Mouse (Mus musculus) retina, embryonic 14.5 days (tissue): ENCODE measurements around the gene Nr3c2.

Source experiments
- DNase-seq: peaks from one replicate; pipeline ENCODE4 v3.0.0-alpha.2; 2015; ENCODE audit warnings: low spot score

Gene Nr3c2

DNA sequence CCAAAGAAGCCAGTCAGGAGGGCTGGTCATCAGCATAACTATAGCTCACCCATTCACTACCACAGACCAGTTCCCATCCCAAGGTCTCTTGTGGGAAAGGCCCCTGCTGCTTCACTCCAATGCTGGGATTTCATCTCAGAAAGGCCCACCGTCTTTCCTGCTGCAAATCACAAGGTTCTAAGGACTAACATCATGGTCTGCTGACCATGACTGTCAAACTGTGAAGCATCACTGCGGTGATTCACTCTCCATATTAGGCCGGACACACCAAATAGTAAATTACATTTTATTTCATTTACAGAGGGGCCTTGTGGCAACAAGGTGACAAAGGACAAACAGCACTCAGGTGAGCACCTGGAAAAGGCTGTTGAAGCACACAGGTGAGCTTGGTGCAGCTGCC, 350.9 kb downstream of the Nr3c2 start:
- no peak for DNase-seq

DNA sequence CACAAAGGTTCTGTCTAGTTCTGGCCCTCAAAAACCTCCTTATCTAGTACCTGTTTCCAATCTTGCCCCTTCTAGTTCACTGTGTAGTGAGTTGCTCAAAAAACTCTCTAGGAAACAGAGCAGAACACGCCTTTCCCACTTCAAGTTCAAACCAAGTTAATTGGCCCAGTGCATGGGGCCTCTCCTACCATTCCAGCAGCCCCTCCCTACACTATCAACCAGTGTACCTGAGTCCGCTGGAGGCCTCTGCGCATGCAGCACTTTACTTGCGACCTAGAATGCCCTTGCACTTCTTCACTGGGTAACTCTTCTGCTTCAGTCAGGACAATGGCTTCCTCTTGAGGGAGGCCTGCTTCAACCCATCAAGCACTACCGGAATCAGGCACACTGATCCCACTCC, 351.9 kb downstream of the Nr3c2 start:
- no peak for DNase-seq

DNA sequence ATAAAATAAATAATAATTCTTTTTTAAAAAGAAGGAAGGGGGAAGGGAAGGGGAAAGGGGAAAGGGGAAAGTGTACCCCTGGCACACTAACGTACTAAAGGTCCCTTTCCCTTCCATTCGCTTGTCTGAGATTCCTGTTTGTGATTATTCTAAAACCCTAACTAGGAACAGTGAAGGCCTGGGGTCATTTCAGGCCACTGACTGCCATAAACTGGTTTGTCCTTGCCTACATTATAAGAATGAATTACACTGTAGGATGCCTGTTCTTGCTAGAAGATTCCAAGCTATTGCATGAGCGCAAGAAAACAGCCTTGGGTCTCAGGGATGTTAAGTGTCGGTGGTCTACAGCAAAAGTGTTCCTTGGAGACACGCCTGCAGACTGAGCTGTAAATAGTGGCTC, 355.2 kb downstream of the Nr3c2 start:
- no peak for DNase-seq

DNA sequence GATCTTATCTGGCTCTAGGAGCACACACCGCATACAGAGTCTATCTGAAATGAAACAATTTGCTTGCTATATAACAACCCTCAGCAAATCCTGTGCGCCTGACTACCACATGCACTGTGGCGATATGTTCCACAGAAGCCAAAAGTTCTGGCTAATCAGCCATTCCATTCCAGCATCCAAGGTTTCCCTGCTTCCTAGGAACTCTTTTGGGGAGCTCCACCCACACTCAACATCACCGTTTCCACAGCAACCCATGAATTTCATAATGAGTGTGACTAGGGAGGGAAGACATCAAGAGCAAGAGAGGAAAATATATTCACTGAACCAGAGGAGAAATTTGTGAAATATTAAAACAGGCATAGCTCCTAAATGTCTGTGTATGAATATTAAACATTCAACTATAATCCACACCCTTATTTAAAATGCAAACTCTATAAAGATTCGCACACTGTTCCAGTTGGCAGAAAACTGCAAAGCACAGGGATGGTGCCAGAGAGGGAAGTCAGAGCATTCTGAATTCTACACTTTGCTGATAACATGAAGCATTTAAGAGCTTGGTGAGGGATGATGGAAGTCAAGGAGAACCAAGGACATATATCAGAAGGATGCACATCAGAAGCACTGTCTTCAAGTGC, 357.3 kb downstream of the Nr3c2 start:
- no peak for DNase-seq

DNA sequence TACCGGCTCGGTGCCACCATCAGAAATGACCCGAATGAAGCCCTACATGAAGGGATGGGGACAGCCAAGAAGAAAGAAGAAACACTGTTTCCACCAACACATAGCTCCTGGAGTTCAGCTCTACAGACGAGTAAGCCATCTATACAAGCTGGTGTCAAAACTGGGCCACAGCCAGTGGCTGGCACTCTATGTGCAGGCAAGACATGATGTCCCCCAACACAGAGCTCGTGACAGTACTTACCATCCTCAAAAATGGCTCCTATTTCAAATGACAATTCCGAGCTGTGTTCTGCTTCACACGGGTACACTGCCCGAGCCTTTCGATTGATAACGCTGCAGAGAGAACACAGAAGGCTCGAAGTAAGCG, 357.8 kb downstream of the Nr3c2 start:
- no peak for DNase-seq

DNA sequence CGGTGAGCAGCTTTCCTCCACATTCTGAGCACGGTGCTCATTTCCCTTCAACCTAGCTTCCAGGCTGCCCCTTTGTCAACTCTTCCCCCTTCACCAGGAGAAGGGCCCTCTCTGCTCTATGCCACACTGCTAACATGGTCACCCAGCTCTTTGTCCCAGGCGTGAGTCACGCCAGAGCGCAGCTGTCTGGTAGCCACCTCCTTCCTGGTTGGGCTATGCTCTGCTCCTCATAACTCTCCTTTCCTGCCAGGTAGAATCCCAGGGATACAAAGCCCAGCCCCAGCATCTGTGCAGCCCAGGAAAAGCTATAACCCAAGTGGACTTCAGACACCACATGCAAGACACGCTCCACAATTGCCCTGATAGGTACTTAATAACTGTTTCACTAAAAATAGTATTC, 362.0 kb downstream of the Nr3c2 start:
- no peak for DNase-seq

DNA sequence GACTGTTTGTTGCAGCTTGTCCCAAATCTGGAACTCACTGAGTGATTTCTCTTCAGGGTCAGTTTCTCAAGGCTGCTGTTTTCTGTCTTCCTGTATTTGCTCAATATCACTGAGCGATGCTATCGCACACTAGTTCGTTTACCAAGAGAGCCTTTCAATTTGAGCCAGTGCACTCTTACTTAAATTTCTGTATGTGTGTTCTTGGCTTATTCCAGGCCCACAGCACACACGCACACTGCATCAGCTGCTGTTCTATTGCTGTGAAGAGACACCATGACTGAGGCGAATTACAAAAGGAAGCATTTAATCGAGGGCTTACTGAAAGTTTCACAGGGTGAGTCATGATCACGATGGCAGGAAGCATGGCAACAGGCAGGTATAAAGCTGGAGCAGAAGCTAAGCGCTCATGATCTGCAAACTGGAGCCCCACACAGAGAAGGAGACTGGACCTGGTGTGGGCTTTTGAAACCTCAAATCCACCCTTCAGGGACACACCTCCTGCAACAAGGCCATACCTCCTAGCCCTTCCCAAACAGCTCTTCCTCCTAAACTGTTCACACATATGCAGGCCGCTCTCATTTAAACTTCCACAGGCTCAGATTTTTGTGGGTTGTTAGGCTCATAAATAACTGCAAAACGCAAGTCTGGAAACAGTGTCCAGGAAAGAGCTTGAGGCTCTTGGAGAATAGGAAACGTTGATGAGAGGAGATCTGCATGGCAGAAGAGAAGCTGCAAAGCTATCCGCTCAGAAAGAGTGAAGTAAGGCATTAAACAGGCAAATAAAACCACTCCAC, 363.2 kb downstream of the Nr3c2 start:
- DNase-seq: no peak

DNA sequence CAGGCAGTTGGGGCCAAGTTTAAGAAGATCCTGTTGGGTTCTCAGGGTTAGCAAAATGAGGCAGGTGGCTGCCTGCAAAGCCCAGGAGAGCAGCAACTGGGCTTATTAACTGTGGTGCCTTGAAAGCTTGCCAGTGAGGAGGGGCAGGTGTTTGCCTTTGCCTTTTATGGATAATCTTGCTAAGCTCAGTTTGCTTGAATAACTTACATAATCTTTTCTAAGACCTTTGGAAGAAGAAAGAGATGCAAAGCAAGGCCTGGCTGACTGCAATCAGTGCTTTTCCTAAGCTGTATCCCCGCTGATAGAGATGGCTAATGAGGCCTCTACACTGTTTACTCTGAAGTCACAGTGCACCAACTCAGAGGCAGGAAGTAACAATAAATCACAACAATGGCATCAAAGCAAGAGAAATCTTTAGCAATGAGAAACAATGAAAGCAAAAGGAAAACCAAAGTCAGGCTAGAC, 368.7 kb downstream of the Nr3c2 start:
- DNase-seq: no peak

DNA sequence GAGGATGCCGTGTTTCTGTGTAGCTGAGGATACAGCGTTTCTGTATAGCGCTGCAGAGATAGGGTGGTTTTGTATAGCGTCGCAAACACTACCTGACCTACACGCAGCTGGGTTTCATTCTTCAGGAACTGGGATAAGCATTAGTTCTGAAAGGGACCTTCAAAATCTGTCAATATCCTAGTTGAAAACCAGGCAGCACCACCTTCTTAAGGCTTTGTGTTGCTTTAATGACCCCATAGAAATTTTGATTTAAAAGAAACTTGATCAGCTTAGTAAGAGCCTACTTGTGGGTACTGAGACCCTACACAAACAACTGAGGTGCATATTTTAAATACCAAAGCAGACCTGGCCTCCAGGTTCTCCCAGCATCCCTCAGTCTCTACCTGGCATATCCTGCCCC, 372.9 kb downstream of the Nr3c2 start:
- no peak for DNase-seq

DNA sequence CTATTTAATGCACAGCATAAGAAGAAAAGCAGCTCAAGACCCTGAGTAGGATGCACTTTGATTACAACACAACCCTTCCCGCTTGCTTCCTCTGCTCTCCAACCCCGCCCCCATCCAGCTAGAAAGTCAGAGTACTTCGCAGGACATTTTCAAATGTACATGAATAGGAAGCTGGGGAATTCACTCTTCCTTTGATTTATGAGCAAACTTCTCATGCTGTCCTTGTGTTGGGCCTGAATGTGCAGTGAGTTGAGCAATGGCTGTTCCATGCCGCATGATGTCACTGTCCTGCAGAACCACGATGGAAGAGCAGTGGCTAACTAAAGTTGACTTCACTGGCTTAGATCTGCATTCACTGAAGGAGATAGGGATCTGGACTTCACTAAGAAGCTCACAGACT, 376.3 kb downstream of the Nr3c2 start:
- DNase-seq: no peak

DNA sequence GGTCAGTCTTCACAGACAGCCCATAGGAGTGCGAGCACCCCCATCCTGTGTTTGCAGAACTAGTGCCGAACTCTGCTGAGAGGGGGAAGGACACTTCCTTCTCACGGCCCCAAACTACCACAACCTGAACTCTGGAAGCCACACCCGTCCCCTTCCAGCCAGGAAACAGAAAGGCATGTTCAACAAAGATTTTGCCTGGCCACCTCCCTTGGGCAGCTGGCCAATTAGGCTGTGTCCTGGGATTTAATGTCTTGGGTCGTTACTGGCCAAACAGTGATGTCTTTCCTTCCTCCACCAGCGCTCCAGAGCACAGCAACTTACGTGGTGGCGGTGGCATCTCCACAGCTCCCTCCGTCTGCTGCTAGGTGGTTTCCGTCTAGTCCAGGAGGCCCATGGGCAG, 377.6 kb downstream of the Nr3c2 start:
- no peak for DNase-seq

DNA sequence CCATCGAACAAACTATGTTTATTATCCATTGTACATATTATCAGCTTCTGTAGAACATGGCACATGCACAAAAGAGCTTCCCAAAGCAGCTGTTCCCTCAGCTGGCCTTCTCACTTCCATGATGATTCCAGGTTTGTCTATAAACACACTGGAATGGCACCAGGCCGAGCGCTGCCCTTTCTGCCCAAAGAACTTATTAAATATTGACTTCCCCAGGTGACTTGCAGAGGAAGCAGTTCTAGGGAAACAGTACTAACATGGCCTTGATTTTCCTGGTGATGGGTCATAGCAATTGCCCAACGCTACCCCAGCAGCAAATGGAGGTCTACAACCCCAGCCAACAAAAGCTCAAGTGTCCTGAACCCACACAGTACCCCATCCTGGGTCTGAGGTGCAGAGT, 379.0 kb downstream of the Nr3c2 start:
- DNase-seq: no peak

DNA sequence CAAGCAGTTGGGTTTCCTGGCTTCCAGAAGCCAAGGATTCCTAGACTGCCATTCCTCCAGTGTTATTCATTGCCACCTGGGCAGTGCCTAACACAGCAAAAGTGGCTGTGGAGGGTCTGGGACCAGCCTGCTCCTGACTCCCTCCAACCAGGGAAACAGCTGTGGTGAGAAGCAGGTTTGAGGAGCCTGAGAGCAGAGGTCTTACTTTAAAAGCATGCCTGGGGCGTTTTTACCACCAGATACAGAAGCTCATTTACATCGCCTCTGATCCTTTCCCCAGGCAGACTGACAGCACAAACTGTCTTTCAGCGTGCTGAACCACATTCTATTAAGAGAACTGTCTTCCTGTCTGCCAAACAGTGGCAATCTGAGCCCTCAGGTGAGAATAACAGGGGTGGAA, 380.7 kb downstream of the Nr3c2 start:
- DNase-seq: no peak

DNA sequence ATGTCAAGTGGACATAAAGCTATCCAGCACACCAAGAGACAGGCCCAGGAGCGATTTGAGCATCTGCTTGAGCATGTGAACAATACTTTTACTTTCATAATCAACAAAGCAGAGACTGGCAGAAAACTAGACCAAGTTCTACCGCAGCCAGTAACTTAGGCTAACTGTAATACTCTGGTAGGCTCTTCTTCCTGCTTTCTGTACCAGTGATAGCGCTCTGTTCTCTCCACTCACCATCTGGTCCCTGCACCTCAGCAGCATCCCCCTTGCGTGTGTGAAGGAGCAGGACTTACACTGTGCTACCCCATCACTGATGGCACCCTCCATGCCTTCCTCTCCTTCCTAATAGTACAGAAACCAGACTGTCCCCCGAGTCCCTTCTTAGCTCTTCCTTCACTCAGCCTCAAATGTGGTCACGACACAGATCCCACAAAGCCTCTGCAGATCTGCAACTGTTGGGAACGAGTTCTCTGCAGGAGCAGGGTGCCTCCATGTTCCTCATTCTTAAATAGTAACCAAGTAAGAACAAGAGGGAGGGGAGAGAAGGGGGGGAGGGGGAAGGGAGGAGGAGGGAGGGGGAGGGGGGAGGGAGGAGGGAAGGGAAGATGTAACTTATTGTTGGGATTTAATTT, 383.5 kb downstream of the Nr3c2 start:
- no peak for DNase-seq

DNA sequence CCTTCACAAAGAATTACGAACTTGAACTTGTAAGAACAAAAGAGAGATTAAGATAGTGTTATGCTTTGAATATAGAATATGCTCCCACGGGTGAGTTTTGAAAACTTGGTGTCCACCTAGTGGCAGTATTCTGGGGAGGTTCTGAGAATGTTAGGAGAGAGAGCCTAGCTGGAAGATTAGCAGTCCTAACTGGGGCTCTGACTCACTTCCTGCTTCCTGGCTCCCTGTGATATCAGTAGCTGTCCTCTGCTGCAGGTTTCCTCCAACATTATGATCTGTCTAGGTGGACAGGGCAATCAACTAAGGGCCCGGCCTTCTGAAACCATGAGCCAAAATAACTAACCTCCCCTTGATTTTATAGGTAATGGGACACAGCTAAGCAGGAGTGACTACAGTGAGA, 385.2 kb downstream of the Nr3c2 start:
- no peak for DNase-seq

DNA sequence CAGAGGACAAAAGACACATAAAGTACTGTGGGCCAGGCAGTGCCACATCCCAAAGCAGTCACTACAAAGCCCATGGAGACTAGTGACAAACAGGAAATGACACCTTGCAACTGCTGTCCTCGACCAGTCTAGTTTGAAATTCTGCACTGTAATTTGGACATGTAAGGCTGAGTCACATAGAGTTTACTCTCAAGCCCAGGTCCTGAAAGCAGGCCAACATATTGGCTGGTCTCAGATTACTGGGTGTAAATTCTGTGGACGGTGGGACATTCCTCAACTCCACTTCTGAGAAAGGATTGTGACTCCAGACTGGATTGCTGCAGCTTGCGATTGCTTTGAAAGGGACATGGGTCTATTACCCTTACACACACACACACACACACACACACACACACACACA, 388.8 kb downstream of the Nr3c2 start:
- no peak for DNase-seq

DNA sequence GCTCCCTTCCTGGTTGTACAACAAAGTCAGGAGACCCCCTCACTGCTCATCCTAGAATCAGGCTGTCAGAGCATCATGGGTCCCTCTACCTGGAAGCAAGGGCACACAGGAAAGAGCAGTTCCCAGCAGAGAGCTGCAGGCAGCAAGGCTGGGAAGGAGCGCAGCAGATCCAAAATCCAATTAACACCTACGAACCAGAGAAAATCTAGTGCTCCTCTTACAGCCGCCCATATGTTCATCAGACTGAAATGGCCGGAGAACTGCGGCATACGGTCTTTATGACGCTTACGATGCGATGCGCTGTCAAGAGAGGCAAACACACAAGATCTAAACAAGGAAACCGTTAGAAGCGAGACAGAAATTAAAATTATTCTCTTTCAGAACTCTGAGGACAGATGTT, 389.2 kb downstream of the Nr3c2 start:
- no peak for DNase-seq

DNA sequence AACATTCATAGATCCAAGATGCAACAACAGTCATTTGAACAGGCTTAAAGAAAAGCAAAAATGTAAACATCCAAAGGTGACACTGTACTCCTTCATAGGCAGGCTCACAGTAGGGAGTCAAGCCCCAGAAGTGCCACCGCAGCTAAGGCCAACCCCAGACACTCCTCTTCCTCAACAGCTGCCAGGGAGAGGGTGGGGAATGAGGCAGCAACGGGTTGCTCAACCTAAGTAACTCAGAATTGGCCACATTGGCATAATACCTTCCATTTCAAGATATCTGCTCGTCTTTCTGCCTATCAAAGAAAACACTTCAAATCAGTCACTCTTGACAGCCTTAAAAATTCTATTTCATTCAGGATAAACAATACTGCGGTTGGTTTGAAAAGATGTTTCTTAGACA, 392.9 kb downstream of the Nr3c2 start:
- DNase-seq: no peak

DNA sequence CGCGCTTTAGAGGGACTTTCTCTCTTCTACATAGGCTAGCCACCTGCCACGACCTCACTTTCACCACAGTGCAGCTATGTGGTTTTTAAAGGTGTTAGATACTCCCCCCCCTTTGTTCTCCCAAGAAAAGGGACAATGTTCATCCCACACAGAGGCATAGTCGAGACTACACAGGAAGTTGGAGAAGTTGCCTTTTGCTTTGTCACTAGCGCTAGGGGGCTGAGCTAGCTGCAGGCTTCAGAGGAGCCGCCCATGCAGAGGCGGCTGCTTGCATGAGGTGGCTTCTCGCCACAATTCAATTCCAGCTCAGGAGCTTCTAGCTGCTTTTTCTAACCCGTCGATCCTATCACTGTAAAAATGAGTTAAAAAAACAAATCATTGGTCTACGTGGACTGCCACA, 393.4 kb downstream of the Nr3c2 start:
- no peak for DNase-seq

DNA sequence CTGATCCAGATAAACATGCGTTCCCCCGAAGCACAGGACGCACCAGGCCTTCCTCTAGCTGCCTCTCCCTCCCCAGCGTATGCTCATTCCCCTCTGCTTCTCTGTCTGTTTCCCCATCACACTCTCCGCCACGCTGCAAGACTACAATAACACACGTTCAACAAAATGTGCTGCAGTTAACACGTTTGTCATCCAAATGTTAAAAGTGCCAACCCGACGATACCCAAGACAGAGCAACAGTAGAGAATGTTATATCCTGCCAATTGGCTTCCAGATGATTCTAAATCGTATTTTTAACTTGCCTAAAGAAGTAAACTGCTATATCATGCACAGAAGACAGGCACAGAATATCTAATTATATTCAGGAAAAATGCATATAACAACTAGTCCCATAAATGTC, 395.4 kb downstream of the Nr3c2 start:
- no peak for DNase-seq
